Mouse (Mus musculus): ENCODE results near the gene Serinc3. TPM values are rescaled to one million over a fixed set of nuclear protein-coding genes. Genes with fewer than 3 reads are reported as not detected.
"Not testable (repeated sequence)": the region's sequence is repeated elsewhere in the genome, so short reads cannot be mapped to it uniquely, and the experiment has no call there.

Serinc3 gene
- 33.6 and 41.2 TPM in 2 replicates for polyA plus RNA-seq (2015; fragmentation: Nextera tagmentation; extraction: Ambion mirVana)

- Histone ChIP-seq H3K4me3 (replicated peaks) (peak within 1 kb of the TSS; percentile 99), H3K4me2 (peak within 1 kb of the TSS; percentile 62), H3K27me3 (replicated peaks) (no peaks in the 10 kb centered on the region), H3K36me3 (no peaks in the 10 kb centered on the region), H3K9me3 (replicated peaks) (no peaks in the 10 kb centered on the region), H3K4me1 (peaks cover 33% of the 10 kb centered on the region), H3K9ac (replicated peaks) (peak within 1 kb of the TSS; percentile 98), H3K27ac (replicated peaks) (peak within 1 kb of the TSS; percentile 99)
- WGBS: under 1% methylated on average over 70 of the region's 74 CpGs
- peak; percentile 98 for ATAC-seq (ENCODE audit: low FRiP score)
Measured at GRCm38 (mm10) chr2:163644575-163645385, at the start of gene Serinc3. Gene Serinc3 (minus strand): TSS chr2:163645131.

GRCm38 (mm10) chr2:163693716-163694314 lies 48.9 kb upstream of the Serinc3 start:
- ATAC-seq (ENCODE audit: low FRiP score): no peak
- Histone ChIP-seq H3K4me3 (replicated peaks) (no peak overlapping the region), H3K9ac (replicated peaks) (no peak overlapping the region; the same call in 1 of the 2 replicates), H3K4me2 (no peak overlapping the region), H3K27me3 (replicated peaks) (no peaks in the 10 kb centered on the region), H3K9me3 (replicated peaks) (no peaks in the 10 kb centered on the region), H3K27ac (replicated peaks) (peak overlapping the region; percentile 63), H3K36me3 (no peaks in the 10 kb centered on the region), H3K4me1 (peaks cover 46% of the 10 kb centered on the region)
- 23% methylated on average over 9 of the region's 9 CpGs for WGBS

- 57% methylated on average over 3 of the region's 3 CpGs for WGBS
- H3K4me2 ChIP-seq: no peak overlapping the region
- H3K27me3 ChIP-seq (replicated peaks): no peaks in the 10 kb centered on the region
- no peaks in the 10 kb centered on the region for H3K36me3 ChIP-seq
- no peaks in the 10 kb centered on the region for H3K9me3 ChIP-seq (replicated peaks)
- no peak for ATAC-seq (ENCODE audit: low FRiP score)
- H3K4me1 ChIP-seq: peaks cover 38% of the 10 kb centered on the region
- peak overlapping the region; percentile 63; the same call in 1 of the 2 replicates for H3K27ac ChIP-seq (replicated peaks)
- H3K4me3 ChIP-seq (replicated peaks): no peak overlapping the region
- H3K9ac ChIP-seq (replicated peaks): no peak overlapping the region
Measured at GRCm38 (mm10) chr2:163692873-163693612, 48.1 kb upstream of the Serinc3 start.

- no peak overlapping the region for H3K4me2 ChIP-seq
- peaks cover 37% of the 10 kb centered on the region for H3K4me1 ChIP-seq
- H3K27me3 ChIP-seq (replicated peaks): no peaks in the 10 kb centered on the region
- ATAC-seq (ENCODE audit: low FRiP score): no peak
- H3K9me3 ChIP-seq (replicated peaks): no peaks in the 10 kb centered on the region
- WGBS: 91% methylated on average over 6 of the region's 6 CpGs
- no peak overlapping the region for H3K9ac ChIP-seq (replicated peaks)
- no peak overlapping the region for H3K4me3 ChIP-seq (replicated peaks)
- H3K36me3 ChIP-seq: no peaks in the 10 kb centered on the region
- no peak overlapping the region for H3K27ac ChIP-seq (replicated peaks)
Measured at GRCm38 (mm10) chr2:163691846-163692605, 47.1 kb upstream of the Serinc3 start.

GRCm38 (mm10) chr2:163690409-163691304 lies 45.7 kb upstream of the Serinc3 start:
- Histone ChIP-seq H3K4me1 (peaks cover 44% of the 10 kb centered on the region), H3K36me3 (no peaks in the 10 kb centered on the region), H3K9ac (replicated peaks) (no peak overlapping the region), H3K4me2 (no peak overlapping the region), H3K27ac (replicated peaks) (peak overlapping the region; percentile 23; the same call in 1 of the 2 replicates), H3K9me3 (replicated peaks) (no peaks in the 10 kb centered on the region), H3K27me3 (replicated peaks) (no peaks in the 10 kb centered on the region), H3K4me3 (replicated peaks) (no peak overlapping the region)
- WGBS: 63% methylated on average over 8 of the region's 8 CpGs
- no peak for ATAC-seq (ENCODE audit: low FRiP score)

GRCm38 (mm10) chr2:163689771-163690170 lies 44.8 kb upstream of the Serinc3 start:
- H3K36me3 ChIP-seq: no peaks in the 10 kb centered on the region
- no peaks in the 10 kb centered on the region for H3K9me3 ChIP-seq (replicated peaks)
- H3K4me1 ChIP-seq: peaks cover 49% of the 10 kb centered on the region
- peak overlapping the region; percentile 48; the same call in 1 of the 2 replicates for H3K27ac ChIP-seq (replicated peaks)
- H3K4me2 ChIP-seq: no peak overlapping the region
- no peak overlapping the region for H3K9ac ChIP-seq (replicated peaks)
- whole genome bisulfite sequencing: 81% methylated on average over 3 of the region's 3 CpGs
- ATAC-seq (ENCODE audit: low FRiP score): no peak
- H3K4me3 ChIP-seq (replicated peaks): no peak overlapping the region
- H3K27me3 ChIP-seq (replicated peaks): no peaks in the 10 kb centered on the region

GRCm38 (mm10) chr2:163688377-163688776 lies 43.4 kb upstream of the Serinc3 start:
- not testable (repeated sequence) for H3K4me2 ChIP-seq; H3K4me3 ChIP-seq (replicated peaks); H3K27ac ChIP-seq (replicated peaks); H3K9me3 ChIP-seq (replicated peaks); ATAC-seq (ENCODE audit: low FRiP score); H3K27me3 ChIP-seq (replicated peaks); H3K36me3 ChIP-seq; H3K9ac ChIP-seq (replicated peaks)
- H3K4me1 ChIP-seq: peaks cover 38% of the 10 kb centered on the region
- 87% methylated on average over 1 of the region's 1 CpGs for WGBS

- no peak for ATAC-seq (ENCODE audit: low FRiP score)
- H3K4me2 ChIP-seq: no peak overlapping the region
- 48% methylated on average over 3 of the region's 3 CpGs for WGBS
Measured at GRCm38 (mm10) chr2:163686886-163687285, 42.0 kb upstream of the Serinc3 start.

GRCm38 (mm10) chr2:163686233-163686632 lies 41.3 kb upstream of the Serinc3 start:
- 83% methylated on average over 5 of the region's 5 CpGs for WGBS
- Histone ChIP-seq H3K27me3 (replicated peaks) (no peaks in the 10 kb centered on the region), H3K36me3 (no peaks in the 10 kb centered on the region), H3K4me3 (replicated peaks) (no peak overlapping the region), H3K4me2 (no peak overlapping the region), H3K4me1 (peaks cover 30% of the 10 kb centered on the region), H3K9ac (replicated peaks) (no peak overlapping the region), H3K27ac (replicated peaks) (peak overlapping the region; percentile 48; the same call in 1 of the 2 replicates), H3K9me3 (replicated peaks) (no peaks in the 10 kb centered on the region)
- ATAC-seq (ENCODE audit: low FRiP score): no peak

More at GRCm38 (mm10) chr2:163686886-163687285, 42.0 kb upstream of the Serinc3 start:
- H3K4me3 ChIP-seq (replicated peaks): no peak overlapping the region
- no peaks in the 10 kb centered on the region for H3K36me3 ChIP-seq
- H3K9ac ChIP-seq (replicated peaks): no peak overlapping the region
- H3K4me1 ChIP-seq: peaks cover 30% of the 10 kb centered on the region
- no peak overlapping the region for H3K27ac ChIP-seq (replicated peaks)
- no peaks in the 10 kb centered on the region for H3K9me3 ChIP-seq (replicated peaks)
- no peaks in the 10 kb centered on the region for H3K27me3 ChIP-seq (replicated peaks)

GRCm38 (mm10) chr2:163685761-163686200 lies 40.9 kb upstream of the Serinc3 start:
- no peaks in the 10 kb centered on the region for H3K36me3 ChIP-seq
- WGBS: 78% methylated on average over 6 of the region's 6 CpGs
- H3K4me2 ChIP-seq: no peak overlapping the region
- H3K9me3 ChIP-seq (replicated peaks): no peaks in the 10 kb centered on the region
- H3K4me3 ChIP-seq (replicated peaks): no peak overlapping the region
- H3K27me3 ChIP-seq (replicated peaks): no peaks in the 10 kb centered on the region
- H3K27ac ChIP-seq (replicated peaks): peak overlapping the region; percentile 48; the same call in 1 of the 2 replicates
- ATAC-seq (ENCODE audit: low FRiP score): no peak
- H3K4me1 ChIP-seq: peaks cover 27% of the 10 kb centered on the region
- H3K9ac ChIP-seq (replicated peaks): no peak overlapping the region
